Comparison of ENCODE assay signal across 9 mouse cellular contexts in the genomic region with DNA sequence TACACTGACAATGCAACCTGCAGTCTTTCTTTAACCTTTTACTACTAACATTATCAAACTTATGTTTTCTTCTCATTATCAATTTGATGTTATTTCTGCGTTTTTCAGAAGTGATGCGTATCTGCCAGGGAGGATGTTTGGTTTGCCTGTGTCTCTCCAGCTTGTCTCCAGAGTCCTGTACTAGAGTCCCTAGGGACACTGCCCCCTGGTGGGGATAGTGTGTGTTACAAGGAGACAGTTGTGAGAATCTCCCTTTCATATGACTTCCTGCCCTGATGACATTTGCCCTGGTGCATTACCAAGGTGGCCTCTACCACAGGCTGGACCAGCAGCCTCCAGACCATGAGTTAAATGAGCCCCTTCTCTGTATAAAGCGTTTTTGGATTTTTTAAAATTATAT. TPM values are rescaled to one million over a fixed set of nuclear protein-coding genes. Genes with fewer than 3 reads are reported as not detected.
DNase-seq lines count a peak whose midpoint lies in the region; ATAC-seq lines count a peak whose summit lies in the region.
"Had no signal": no experiment of that assay in that cellular context is flagged by ENCODE, and none has a peak within 500 bp of the region (broad histone marks: within the 10 kb centered on the region; RNA-seq: fewer than 3 reads in every experiment).

No protein-coding gene starts in this region.

- H3K4me2 ChIP-seq in forebrain, embryonic 14.5 days (ENCODE audit: low read length) = no peak overlapping the region
- no peak overlapping the region for H3K4me2 ChIP-seq in forebrain, embryonic 13.5 days
- H3K4me2 ChIP-seq: limb, embryonic 13.5 days had no signal

- H3K27ac ChIP-seq in forebrain, embryonic 14.5 days (ENCODE audit: low read depth, low read length) = no peak overlapping the region
- no peak overlapping the region for H3K27ac ChIP-seq in forebrain, embryonic 13.5 days
- H3K27ac ChIP-seq: limb, embryonic 13.5 days had no signal

- no peaks in the 10 kb centered on the region for H3K9me3 ChIP-seq in forebrain, embryonic 14.5 days (replicated peaks; ENCODE audit: control insufficient read depth, low read length)
- H3K9me3 ChIP-seq in forebrain, embryonic 13.5 days (replicated peaks) = no peaks in the 10 kb centered on the region
- H3K9me3 ChIP-seq: limb, embryonic 13.5 days had no signal

- ATAC-seq in forebrain, embryonic 14.5 days = no peak
- no peak for ATAC-seq in forebrain, embryonic 13.5 days

- 12% methylated on average over 3 of the region's 3 CpGs for WGBS in forebrain, embryonic 14.5 days
- 9% methylated on average over 3 of the region's 3 CpGs for WGBS in forebrain, embryonic 13.5 days
- 5% methylated on average over 3 of the region's 3 CpGs for WGBS in large intestine, adult 2 months

- peaks cover 6% of the 10 kb centered on the region; the same call in 1 of the 2 replicates for H3K4me1 ChIP-seq in forebrain, embryonic 14.5 days (ENCODE audit: control insufficient read depth, insufficient read depth, low read length)
- peaks cover 14% of the 10 kb centered on the region for H3K4me1 ChIP-seq in forebrain, embryonic 13.5 days

- H3K36me3 ChIP-seq in forebrain, embryonic 14.5 days (ENCODE audit: control insufficient read depth, insufficient read depth, low read length) = no peaks in the 10 kb centered on the region
- H3K36me3 ChIP-seq in forebrain, embryonic 13.5 days (ENCODE audit: poor library complexity, severe bottlenecking) = no peaks in the 10 kb centered on the region
- H3K36me3 ChIP-seq: limb, embryonic 13.5 days had no signal

- no peak overlapping the region for H3K9ac ChIP-seq in forebrain, embryonic 14.5 days (ENCODE audit: low read length)
- H3K9ac ChIP-seq in forebrain, embryonic 13.5 days = no peak overlapping the region
- H3K9ac ChIP-seq: limb, embryonic 13.5 days had no signal

- no peak overlapping the region for H3K4me3 ChIP-seq in forebrain, embryonic 14.5 days (ENCODE audit: low read depth, low read length)
- H3K4me3 ChIP-seq in forebrain, embryonic 13.5 days = no peak overlapping the region
- H3K4me3 ChIP-seq: limb, embryonic 13.5 days had no signal

- no peaks in the 10 kb centered on the region for H3K27me3 ChIP-seq in forebrain, embryonic 14.5 days (replicated peaks; ENCODE audit: control insufficient read depth, insufficient read depth, low read length)
- H3K27me3 ChIP-seq in forebrain, embryonic 13.5 days = no peaks in the 10 kb centered on the region
- H3K27me3 ChIP-seq: limb, embryonic 13.5 days had no signal

- DNase-seq in forebrain, embryonic 14.5 days (ENCODE audit: low spot score) = peak; percentile 85
- DNase-seq in CD4-positive helper T cell, adult 2 months (ENCODE audit: low read depth, low spot score) = peak; percentile 85
- DNase-seq in brain, adult 2 months (ENCODE audit: low read depth, low spot score) = peak; percentile 89
- DNase-seq in frontal cortex, postnatal 25 days (ENCODE audit: low spot score in 2 of 2) = peak; percentile 65 to 71
- peak; percentile 73 for DNase-seq in large intestine, adult 2 months (ENCODE audit: low read depth, low spot score)
- peak; percentile 87 for DNase-seq in lung, postnatal 14 days
- peak; percentile 77 to 91 for DNase-seq in spleen, postnatal 4 days (ENCODE audit: low spot score in 2 of 2)

RNA-seq across cellular contexts. Expression of a gene that starts 15.3 kb away (rescaled TPM):
- polyA plus RNA-seq in forebrain, embryonic 14.5 days (2014; fragmentation: Nextera tagmentation; extraction: Ambion mirVana) = 510 and 595 TPM in 2 replicates
- 544 and 592 TPM in 2 replicates for polyA plus RNA-seq in forebrain, embryonic 13.5 days (2015; fragmentation: Nextera tagmentation; extraction: Ambion mirVana)
- 605 and 662 TPM in 2 replicates for polyA plus RNA-seq in large intestine, adult 2 months (2012; rRNA removed)

RNA-seq across cellular contexts. Expression of a gene that starts 46.9 kb away (rescaled TPM):
- polyA plus RNA-seq in forebrain, embryonic 14.5 days (2014; fragmentation: Nextera tagmentation; extraction: Ambion mirVana) = 1.1 and 1.5 TPM in 2 replicates
- 0.30 and 0.49 TPM in 2 replicates for polyA plus RNA-seq in forebrain, embryonic 13.5 days (2015; fragmentation: Nextera tagmentation; extraction: Ambion mirVana)
- polyA plus RNA-seq in large intestine, adult 2 months (2012; rRNA removed) = 1.6 and 1.8 TPM in 2 replicates
